Mouse (Mus musculus) hindbrain, embryonic 12.5 days (tissue): ENCODE measurements at regions not wholly inside any gene's neighbourhood (a gene's known extent, or its start where the extent isn't known, plus 50 kb on each side); places are given as distances from the start of the nearest gene placed in this dataset.

Experiments used
- ATAC-seq: fragments of 200-750 bp; cut with Nextera tagmentation; 2 replicates; pipeline ENCODE4 v1.8.0; 2017; ENCODE audit warnings: moderate TSS enrichment; ENCODE audit not compliant: low FRiP score
- H3K27ac ChIP-seq: fragments of 300-500 bp; sonication (generic); 2 replicates; pipeline ENCODE4 v1.5.1; 2016; ENCODE audit warnings: mild to moderate bottlenecking
- H3K27me3 ChIP-seq: fragments of 300-500 bp; sonication (generic); 2 replicates; pipeline ENCODE4 v1.6.1; 2016; ENCODE audit warnings: mild to moderate bottlenecking
- H3K36me3 ChIP-seq: fragments of 300-500 bp; sonication (generic); 2 replicates; pipeline ENCODE4 v1.6.1; 2016; ENCODE audit warnings: mild to moderate bottlenecking
- H3K4me1 ChIP-seq: fragments of 300-500 bp; sonication (generic); 2 replicates; pipeline ENCODE4 v1.6.1; 2016
- H3K4me2 ChIP-seq: fragments of 300-500 bp; sonication (generic); replicated peaks from 2 replicates; pipeline ENCODE4 v1.6.1; 2016; ENCODE audit warnings: mild to moderate bottlenecking
- H3K4me3 ChIP-seq: fragments of 300-500 bp; sonication (generic); 2 replicates; pipeline ENCODE4 v1.5.1; 2016; ENCODE audit warnings: mild to moderate bottlenecking
- H3K9ac ChIP-seq: fragments of 300-500 bp; sonication (generic); 2 replicates; pipeline ENCODE4 v1.6.1; 2016; ENCODE audit warnings: mild to moderate bottlenecking, moderate library complexity
- H3K9me3 ChIP-seq: fragments of 300-500 bp; sonication (generic); replicated peaks from 2 replicates; pipeline ENCODE4 v1.6.1; 2016; ENCODE audit warnings: mild to moderate bottlenecking
- WGBS: fragments of 180-500 bp; shearing (Covaris S2); methylation state at CpG from one replicate; pipeline ENCODE4 v1.1.7; 2016; 5-methylcytosine and 5-hydroxymethylcytosine counted together

DNA sequence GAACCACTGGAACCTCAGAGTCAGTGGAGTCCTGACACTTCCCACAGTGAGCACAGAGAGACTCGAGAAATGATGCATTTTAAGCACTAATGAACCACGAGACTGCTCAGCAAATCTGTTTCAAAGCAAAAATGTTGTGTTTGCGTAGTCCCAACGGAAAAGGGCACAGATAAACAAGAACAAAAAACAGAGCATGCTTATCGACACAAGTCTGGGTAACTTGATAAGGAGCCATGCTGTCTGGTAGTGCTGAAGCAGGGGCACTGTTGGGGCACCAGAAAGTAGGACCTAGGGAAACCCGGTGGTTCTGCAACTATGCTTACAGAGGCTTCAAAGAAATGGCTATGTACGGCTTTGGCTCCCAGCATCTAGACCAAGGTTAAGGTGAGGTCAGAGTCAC, 172.7 kb upstream of the Hes1 start:
- H3K4me1 ChIP-seq, result peaks cover 18% of the 10 kb centered on the region
- no peak overlapping the region for H3K4me2 ChIP-seq
- H3K27me3 ChIP-seq, result peaks cover 48% of the 10 kb centered on the region
- 52% methylated on average over 7 of the region's 7 CpGs for WGBS
- ATAC-seq, result no peak
- H3K4me3 ChIP-seq, result no peak overlapping the region
- no peak overlapping the region for H3K9ac ChIP-seq
- no peaks in the 10 kb centered on the region for H3K36me3 ChIP-seq
- H3K27ac ChIP-seq, result no peak overlapping the region
- H3K9me3 ChIP-seq, result no peaks in the 10 kb centered on the region

GRCm38 (mm10) chr16:29893871-29894828, 170.0 kb upstream of the Hes1 start:
- no peak overlapping the region for H3K9ac ChIP-seq
- 23% methylated on average over 21 of the region's 21 CpGs for WGBS
- H3K36me3 ChIP-seq, result no peaks in the 10 kb centered on the region
- H3K27me3 ChIP-seq, result peaks cover 46% of the 10 kb centered on the region
- H3K4me1 ChIP-seq, result peaks cover 18% of the 10 kb centered on the region
- ATAC-seq, result peak; percentile 86
- H3K9me3 ChIP-seq, result no peaks in the 10 kb centered on the region
- peak overlapping the region; percentile 34 for H3K4me2 ChIP-seq
- peak overlapping the region; percentile 4; the same call in 1 of the 2 replicates for H3K27ac ChIP-seq
- H3K4me3 ChIP-seq, result no peak overlapping the region

GRCm38 (mm10) chr16:29896393-29896792, 167.8 kb upstream of the Hes1 start:
- WGBS, result 87% methylated on average over 4 of the region's 4 CpGs
- H3K4me1 ChIP-seq, result peaks cover 18% of the 10 kb centered on the region
- no peak overlapping the region for H3K4me2 ChIP-seq
- H3K27ac ChIP-seq, result no peak overlapping the region
- H3K4me3 ChIP-seq, result no peak overlapping the region
- no peak for ATAC-seq
- peaks cover 44% of the 10 kb centered on the region for H3K27me3 ChIP-seq
- no peaks in the 10 kb centered on the region for H3K9me3 ChIP-seq
- no peaks in the 10 kb centered on the region for H3K36me3 ChIP-seq
- H3K9ac ChIP-seq, result no peak overlapping the region

- H3K4me3 ChIP-seq, result no peak overlapping the region
- H3K27me3 ChIP-seq, result peaks cover 41% of the 10 kb centered on the region
- WGBS, result 68% methylated on average over 8 of the region's 8 CpGs
- H3K4me2 ChIP-seq, result no peak overlapping the region
- no peaks in the 10 kb centered on the region for H3K9me3 ChIP-seq
- ATAC-seq, result no peak
- H3K36me3 ChIP-seq, result no peaks in the 10 kb centered on the region
- no peak overlapping the region for H3K9ac ChIP-seq
- peaks cover 18% of the 10 kb centered on the region for H3K4me1 ChIP-seq
- H3K27ac ChIP-seq, result no peak overlapping the region
These were observed 160.7 kb upstream of the Hes1 start for GRCm38 (mm10) chr16:29903510-29903909.

DNA sequence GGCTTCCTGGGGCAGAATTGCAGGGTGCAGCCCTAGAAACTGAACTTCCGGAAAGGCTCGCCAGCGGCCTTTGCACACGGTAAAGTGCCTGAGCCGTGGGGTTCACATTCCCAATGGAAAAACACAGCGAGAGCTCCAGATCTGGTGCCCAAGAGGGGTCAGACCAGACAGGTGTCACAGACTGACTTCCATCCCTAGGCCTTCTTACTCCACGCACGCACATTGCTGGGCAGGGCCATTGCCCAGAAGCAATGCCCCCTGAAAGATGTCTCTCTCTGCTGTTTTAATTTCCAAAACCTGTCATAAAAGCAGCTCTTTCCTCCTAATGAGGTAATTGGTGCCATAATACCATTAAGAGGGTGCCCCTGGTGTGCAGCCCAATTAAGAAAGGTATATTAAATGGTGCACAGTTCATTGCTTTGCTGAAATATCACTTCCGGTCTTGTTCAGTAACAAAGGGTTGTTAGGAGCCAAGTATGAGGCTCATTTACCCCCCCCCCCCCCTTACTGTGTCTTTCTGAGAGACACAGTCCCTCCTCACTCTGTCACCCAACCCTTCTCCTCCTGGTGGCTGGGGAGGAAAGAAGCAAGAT, 159.9 kb upstream of the Hes1 start:
- no peak overlapping the region for H3K4me2 ChIP-seq
- H3K9ac ChIP-seq, result no peak overlapping the region
- H3K27me3 ChIP-seq, result peaks cover 41% of the 10 kb centered on the region
- no peak overlapping the region for H3K27ac ChIP-seq
- WGBS, result 66% methylated on average over 9 of the region's 9 CpGs
- H3K4me3 ChIP-seq, result no peak overlapping the region
- H3K4me1 ChIP-seq, result peaks cover 18% of the 10 kb centered on the region
- no peaks in the 10 kb centered on the region for H3K9me3 ChIP-seq
- peak; percentile 32; the same call in 1 of the 2 replicates for ATAC-seq
- H3K36me3 ChIP-seq, result no peaks in the 10 kb centered on the region

GRCm38 (mm10) chr16:29907331-29907730, 156.9 kb upstream of the Hes1 start:
- Histone ChIP-seq H3K4me1 (peaks cover 24% of the 10 kb centered on the region), H3K27me3 (peaks cover 31% of the 10 kb centered on the region), H3K36me3 (no peaks in the 10 kb centered on the region), H3K9ac (no peak overlapping the region), H3K9me3 (no peaks in the 10 kb centered on the region; the same call in 1 of the 2 replicates), H3K27ac (no peak overlapping the region), H3K4me2 (no peak overlapping the region), H3K4me3 (no peak overlapping the region)
- no peak for ATAC-seq
- WGBS, result 65% methylated on average over 7 of the region's 7 CpGs

GRCm38 (mm10) chr16:29908031-29908430, 156.2 kb upstream of the Hes1 start:
- Histone ChIP-seq H3K4me3 (no peak overlapping the region), H3K4me1 (peaks cover 24% of the 10 kb centered on the region), H3K9ac (no peak overlapping the region), H3K4me2 (no peak overlapping the region), H3K27me3 (peaks cover 31% of the 10 kb centered on the region), H3K9me3 (no peaks in the 10 kb centered on the region; the same call in 1 of the 2 replicates), H3K36me3 (no peaks in the 10 kb centered on the region), H3K27ac (no peak overlapping the region)
- ATAC-seq, result no peak
- 24% methylated on average over 8 of the region's 8 CpGs for WGBS

GRCm38 (mm10) chr16:29909923-29910465, 154.2 kb upstream of the Hes1 start:
- Histone ChIP-seq H3K36me3 (no peaks in the 10 kb centered on the region), H3K4me3 (no peak overlapping the region), H3K4me1 (peaks cover 17% of the 10 kb centered on the region), H3K27me3 (peaks cover 35% of the 10 kb centered on the region), H3K27ac (no peak overlapping the region), H3K9me3 (no peaks in the 10 kb centered on the region; the same call in 1 of the 2 replicates), H3K4me2 (no peak overlapping the region), H3K9ac (no peak overlapping the region)
- no peak for ATAC-seq
- 36% methylated on average over 5 of the region's 5 CpGs for WGBS

DNA sequence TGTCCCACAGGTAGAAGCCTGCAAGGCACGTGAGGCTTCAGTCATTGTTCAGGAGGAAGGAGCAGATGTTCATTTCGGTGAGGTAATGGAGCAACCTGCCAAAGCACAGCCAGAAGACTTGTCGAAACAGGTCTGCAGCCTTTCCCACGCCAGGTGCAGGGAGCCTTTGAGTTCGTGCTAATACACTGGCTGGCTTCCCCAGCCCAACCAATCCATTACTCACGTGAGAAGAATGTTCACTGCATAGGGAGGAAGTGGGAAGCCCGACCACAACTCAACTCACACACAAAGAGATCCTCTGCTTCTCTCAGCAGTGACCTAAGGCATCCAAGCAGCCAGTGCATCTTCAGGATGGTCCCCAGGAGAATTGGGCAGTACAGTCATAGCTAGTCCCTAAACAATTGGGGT, 153.0 kb upstream of the Hes1 start:
- WGBS, result 79% methylated on average over 7 of the region's 7 CpGs
- Histone ChIP-seq H3K27ac (no peak overlapping the region), H3K4me3 (no peak overlapping the region), H3K9ac (no peak overlapping the region), H3K36me3 (no peaks in the 10 kb centered on the region), H3K4me1 (peaks cover 17% of the 10 kb centered on the region), H3K9me3 (no peaks in the 10 kb centered on the region; the same call in 1 of the 2 replicates), H3K27me3 (peaks cover 26% of the 10 kb centered on the region), H3K4me2 (no peak overlapping the region)
- ATAC-seq, result no peak

DNA sequence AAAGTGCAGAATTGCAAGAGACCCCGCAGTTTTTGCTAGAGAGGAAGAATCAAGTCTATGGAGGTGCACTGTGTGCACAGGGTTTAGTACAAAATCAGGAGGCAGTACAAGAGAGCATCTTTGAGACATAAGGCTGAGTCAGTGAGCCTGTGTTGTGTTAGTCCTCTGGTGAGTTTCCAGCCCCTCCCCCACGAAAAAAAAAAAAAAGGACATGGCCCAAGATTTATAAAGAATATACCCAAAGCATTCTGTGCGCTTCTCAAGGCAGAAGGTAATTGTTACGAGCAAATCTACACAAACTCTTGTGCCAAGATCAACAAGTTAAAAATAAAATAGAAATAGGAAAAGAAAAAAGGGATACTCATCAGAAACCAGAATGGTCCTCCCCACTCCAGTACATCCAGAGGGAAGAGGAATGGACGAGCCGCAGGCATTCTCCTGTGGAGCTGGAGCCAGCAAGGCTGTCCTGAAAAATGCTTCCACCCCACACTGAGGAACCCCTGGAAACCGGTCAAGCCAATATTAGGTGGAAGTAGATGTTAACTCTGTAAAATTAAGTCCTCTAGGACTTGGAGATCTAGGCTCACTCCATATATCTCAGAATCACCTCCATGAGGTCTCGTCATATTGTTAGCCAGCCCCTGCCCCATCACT, 150.7 kb upstream of the Hes1 start:
- Histone ChIP-seq H3K4me2 (no peak overlapping the region), H3K4me1 (peaks cover 6% of the 10 kb centered on the region; the same call in 1 of the 2 replicates), H3K4me3 (no peak overlapping the region), H3K27ac (no peak overlapping the region), H3K27me3 (0 out of 2 replicates have a peak, but pooled peaks cover 8% of the 10 kb centered on the region), H3K9ac (no peak overlapping the region), H3K36me3 (no peaks in the 10 kb centered on the region), H3K9me3 (no peaks in the 10 kb centered on the region; the same call in 1 of the 2 replicates)
- WGBS, result 80% methylated on average over 8 of the region's 8 CpGs
- no peak for ATAC-seq

DNA sequence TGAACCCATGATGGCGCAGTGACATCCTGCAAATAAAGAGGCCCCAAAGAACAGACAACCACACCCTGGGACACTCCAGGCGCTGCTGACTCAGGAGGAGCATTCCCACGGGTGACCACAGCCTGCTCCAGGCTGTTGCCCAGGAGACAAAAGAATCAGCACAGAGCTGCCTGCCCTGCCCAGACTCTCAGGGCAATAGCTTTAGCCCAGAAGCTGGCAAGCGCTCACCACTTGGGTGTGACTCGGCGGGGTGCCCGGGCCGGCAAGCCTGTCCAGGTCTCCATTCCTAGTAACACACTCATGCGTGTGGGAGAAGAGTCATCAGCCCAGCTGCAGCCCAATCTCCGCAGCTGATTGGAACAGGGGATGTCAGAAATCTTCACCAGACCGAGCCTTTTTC, 148.8 kb upstream of the Hes1 start:
- Histone ChIP-seq H3K27me3 (0 out of 2 replicates have a peak, but pooled peaks cover 8% of the 10 kb centered on the region), H3K36me3 (no peaks in the 10 kb centered on the region), H3K9ac (no peak overlapping the region), H3K4me1 (peaks cover under 1% of the 10 kb centered on the region; the same call in 1 of the 2 replicates), H3K4me3 (no peak overlapping the region), H3K27ac (no peak overlapping the region), H3K4me2 (no peak overlapping the region), H3K9me3 (no peaks in the 10 kb centered on the region; the same call in 1 of the 2 replicates)
- 0 out of 2 replicates have a peak, but pooled peaks have one; percentile 43 for ATAC-seq
- WGBS, result 54% methylated on average over 11 of the region's 11 CpGs

GRCm38 (mm10) chr16:29917989-29918388, 146.2 kb upstream of the Hes1 start:
- 48% methylated on average over 3 of the region's 3 CpGs for WGBS
- Histone ChIP-seq H3K4me1 (no peaks in the 10 kb centered on the region), H3K36me3 (no peaks in the 10 kb centered on the region), H3K27me3 (0 out of 2 replicates have a peak, but pooled peaks cover 8% of the 10 kb centered on the region), H3K9ac (no peak overlapping the region), H3K27ac (no peak overlapping the region), H3K4me2 (no peak overlapping the region), H3K4me3 (no peak overlapping the region), H3K9me3 (no peaks in the 10 kb centered on the region)
- ATAC-seq, result no peak
